Mouse (Mus musculus) intestine, embryonic 15.5 days (tissue): ENCODE data around the gene Rps9. TPM values are rescaled to one million over a fixed set of nuclear protein-coding genes. Genes with fewer than 3 reads are reported as not detected.

ENCODE experiments used
- polyA plus RNA-seq: library from polyadenylated mRNA; unstranded; fragments of >200 nt; fragmentation: Nextera tagmentation; extraction: Ambion mirVana; gene quantifications from 2 replicates; pipeline ENCODE4 v1.2.1, GENCODE M21; 2015

Gene Rps9
- polyA plus RNA-seq, 1 experiment from 2014 or later, result 1,565 TPM

Other genes with a start within 250 kb of the Rps9 start
- 0.11 and 0.16 TPM in 2 replicates for gene Tarm1, start 201.4 kb upstream of the Rps9 start, polyA plus RNA-seq
- 0.08 and 0.09 TPM in 2 replicates for gene Oscar, start 87.8 kb upstream of the Rps9 start, polyA plus RNA-seq
- gene Ndufa3, start 86.6 kb upstream of the Rps9 start, polyA plus RNA-seq, result 486 and 556 TPM in 2 replicates
- gene Tfpt, start 74.1 kb upstream of the Rps9 start, polyA plus RNA-seq, result 19.7 and 23.1 TPM in 2 replicates
- gene Prpf31, start 74.0 kb upstream of the Rps9 start, polyA plus RNA-seq, result 85.7 and 90.1 TPM in 2 replicates
- gene Cnot3, start 58.7 kb upstream of the Rps9 start, polyA plus RNA-seq, result 43.7 and 47.1 TPM in 2 replicates
- 19.5 and 20.2 TPM in 2 replicates for gene Leng1, start 38.2 kb upstream of the Rps9 start, polyA plus RNA-seq
- gene Tmc4, start 26.4 kb upstream of the Rps9 start, polyA plus RNA-seq, result 73.4 and 82.6 TPM in 2 replicates
- gene Tsen34, start 11.1 kb upstream of the Rps9 start, polyA plus RNA-seq, result 230 and 235 TPM in 2 replicates
- 55.3 and 57.2 TPM in 2 replicates for gene Mboat7, start 10.5 kb upstream of the Rps9 start, polyA plus RNA-seq
- 1.0 and 1.1 TPM in 2 replicates for gene Pirb, start 16.4 kb downstream of the Rps9 start, polyA plus RNA-seq
- gene Gm15448, start 121.7 kb downstream of the Rps9 start, polyA plus RNA-seq, result not detected in 2 replicates
- 0.44 TPM in 1 of 2 replicates, not detected in the other for gene Pira2, start 141.1 kb downstream of the Rps9 start, polyA plus RNA-seq
- 0.10 TPM in 1 of 2 replicates, not detected in the other for gene Gm14548, start 194.1 kb downstream of the Rps9 start, polyA plus RNA-seq
- 0.21 and 0.38 TPM in 2 replicates for gene Lilra6, start 211.5 kb downstream of the Rps9 start, polyA plus RNA-seq